Mouse (Mus musculus): ENCODE data around the gene Plcb1.
A peak's percentile ranks its signal among the peaks of the same experiment; 100 is the strongest.

The Plcb1 gene

GRCm38 (mm10) chr2:134785970-134786855 lies at the start of gene Plcb1:
TSS of gene Plcb1 (plus strand) at chr2:134786067.
- peak; percentile 91 for DNase-seq

GRCm38 (mm10) chr2:134755537-134755936 lies 30.3 kb upstream of the Plcb1 start:
- DNase-seq: no peak

- DNase-seq: no peak
These were observed 29.8 kb upstream of the Plcb1 start for GRCm38 (mm10) chr2:134756086-134756485.

DNA sequence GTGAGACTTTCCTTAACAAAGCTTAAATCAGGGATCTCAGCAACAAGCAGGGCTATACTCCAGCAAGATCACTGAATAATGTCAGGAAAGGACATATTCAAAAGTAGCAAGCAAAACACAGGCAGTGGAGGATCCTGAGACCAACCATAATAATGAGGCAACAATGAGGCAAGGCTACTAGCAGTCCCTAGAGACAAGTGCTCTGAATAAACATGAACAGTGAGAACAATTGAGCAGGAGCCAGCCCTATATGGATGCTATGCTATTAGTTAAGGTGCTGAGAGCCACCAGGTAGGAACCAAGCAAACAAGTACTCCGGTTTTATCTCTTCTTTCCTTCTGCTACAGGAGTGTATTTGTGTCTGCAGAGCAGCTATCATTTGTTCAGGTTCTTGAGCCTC lies 24.8 kb upstream of the Plcb1 start:
- no peak for DNase-seq

DNA sequence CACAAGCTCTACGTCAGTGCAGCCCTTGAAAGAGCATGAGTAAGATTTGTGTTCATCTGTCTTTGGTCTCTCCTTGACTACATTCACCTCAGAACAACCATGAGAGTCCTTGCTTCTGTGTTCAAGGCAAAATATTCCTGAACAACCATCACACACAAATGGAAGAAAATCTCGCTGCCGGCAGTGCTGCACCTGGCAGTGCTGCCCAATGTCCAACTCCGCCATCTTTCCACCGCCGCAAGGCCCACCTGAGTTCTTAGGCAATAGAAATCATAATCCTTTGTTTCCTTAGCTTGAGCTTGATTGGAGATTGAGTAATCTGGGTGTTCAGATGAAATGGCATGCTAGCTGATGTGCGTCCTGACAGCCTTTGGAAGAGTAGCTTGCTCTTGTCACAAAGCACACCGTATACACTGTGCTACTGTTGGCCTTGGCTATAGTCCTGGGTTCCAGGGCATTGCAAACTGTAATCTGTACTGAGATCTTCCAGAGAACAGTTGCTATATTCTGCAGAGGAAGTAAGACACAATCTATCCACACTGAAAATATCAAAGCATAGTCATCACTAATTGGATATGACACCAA lies 22.4 kb upstream of the Plcb1 start:
- DNase-seq: no peak

GRCm38 (mm10) chr2:134764506-134764905 lies 21.4 kb upstream of the Plcb1 start:
- no peak for DNase-seq

DNA sequence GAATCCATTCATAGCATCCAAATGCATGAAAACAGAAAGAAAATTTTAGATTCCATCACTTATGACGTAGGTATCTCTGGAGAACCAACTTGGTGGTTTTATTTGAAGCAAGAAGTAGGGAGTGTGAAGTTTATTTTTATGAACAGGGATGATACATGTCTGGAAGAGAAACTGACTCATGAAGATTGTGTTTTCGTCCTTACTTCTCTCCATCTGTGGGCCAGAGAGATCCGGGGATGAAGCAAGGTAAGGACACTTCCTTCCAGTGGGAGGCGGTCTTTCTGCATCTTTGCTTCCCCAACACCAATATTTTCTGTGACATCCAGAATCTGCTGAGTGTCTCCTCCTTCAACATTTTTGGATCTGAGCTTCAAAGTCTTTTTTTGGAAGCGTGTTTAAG lies 6.0 kb upstream of the Plcb1 start:
- no peak for DNase-seq

- no peak for DNase-seq
These were observed 5.6 kb upstream of the Plcb1 start for GRCm38 (mm10) chr2:134780316-134780715.

DNA sequence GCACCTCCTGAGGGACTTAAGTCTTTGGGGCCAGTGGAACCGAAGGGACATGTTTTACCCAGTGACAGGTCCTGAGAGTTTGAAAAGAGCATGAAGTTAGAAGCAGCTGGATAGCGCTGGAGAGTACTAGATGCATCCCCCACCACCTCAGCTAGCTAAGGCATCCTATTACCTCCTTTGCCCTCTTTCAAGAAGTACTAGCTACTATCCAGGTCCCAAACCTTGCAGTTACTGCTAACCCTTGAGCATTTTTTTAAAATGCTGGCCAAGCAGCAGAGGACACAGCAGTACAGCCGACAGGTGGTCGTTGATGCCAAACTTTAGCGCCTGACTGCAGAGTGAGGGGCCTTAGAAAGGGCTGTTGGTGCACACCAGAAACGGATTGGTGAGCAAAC lies 986 bp downstream of the Plcb1 start:
- no peak for DNase-seq

DNA sequence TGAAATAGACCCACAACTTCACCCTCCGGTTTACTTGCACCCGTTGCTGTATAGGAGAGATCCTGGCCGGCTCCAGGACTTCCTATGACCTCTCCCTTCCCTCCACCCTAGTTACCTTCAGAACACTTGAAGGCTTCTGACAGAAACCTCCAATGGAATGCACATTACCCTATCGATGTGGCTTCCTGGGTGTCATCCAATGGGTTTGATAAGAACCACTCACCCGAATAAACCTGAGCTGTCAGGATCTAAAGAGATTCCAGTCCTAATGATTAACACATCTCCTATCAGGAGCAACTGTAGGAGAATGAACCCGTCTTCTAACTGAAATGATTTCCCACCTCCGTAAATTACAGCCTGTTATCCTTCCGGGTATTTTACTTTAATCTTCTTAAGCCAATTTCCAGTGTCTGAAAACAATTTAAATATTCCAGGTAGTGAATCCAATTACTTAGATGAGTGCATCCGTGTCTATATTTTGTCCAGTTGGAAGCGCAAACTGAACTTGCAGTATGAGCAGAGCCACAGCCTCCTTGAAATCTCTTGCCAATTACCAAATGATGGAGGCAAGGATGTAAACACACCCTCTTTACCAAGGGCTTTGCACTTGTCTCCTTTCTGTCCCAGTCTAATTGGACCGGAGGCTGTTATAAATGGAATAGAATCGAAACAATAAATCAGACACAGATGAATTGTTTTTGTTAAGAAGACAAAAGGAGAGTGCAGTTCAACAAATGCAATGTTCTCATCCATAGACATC lies 1.6 kb downstream of the Plcb1 start:
- DNase-seq: no peak

DNA sequence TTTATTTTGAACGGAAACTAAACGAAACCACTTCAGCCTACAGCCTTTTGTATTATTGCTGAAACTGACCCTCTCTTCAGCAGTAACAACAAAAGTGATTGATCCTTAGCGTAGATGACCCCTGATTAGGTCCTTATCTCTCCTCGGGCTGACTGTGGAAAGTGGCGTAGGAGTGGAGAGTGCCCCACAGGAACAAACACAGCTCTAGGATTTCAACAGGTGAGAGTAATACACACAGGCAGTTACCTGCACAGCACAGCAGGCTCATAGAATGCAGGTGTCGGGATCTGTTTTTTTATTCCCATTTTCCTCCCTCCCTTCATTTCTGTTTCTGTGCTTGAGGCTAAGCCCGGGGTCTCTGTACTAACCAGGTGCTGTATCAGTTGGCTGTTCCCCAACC lies 7.1 kb downstream of the Plcb1 start:
- DNase-seq: no peak

DNA sequence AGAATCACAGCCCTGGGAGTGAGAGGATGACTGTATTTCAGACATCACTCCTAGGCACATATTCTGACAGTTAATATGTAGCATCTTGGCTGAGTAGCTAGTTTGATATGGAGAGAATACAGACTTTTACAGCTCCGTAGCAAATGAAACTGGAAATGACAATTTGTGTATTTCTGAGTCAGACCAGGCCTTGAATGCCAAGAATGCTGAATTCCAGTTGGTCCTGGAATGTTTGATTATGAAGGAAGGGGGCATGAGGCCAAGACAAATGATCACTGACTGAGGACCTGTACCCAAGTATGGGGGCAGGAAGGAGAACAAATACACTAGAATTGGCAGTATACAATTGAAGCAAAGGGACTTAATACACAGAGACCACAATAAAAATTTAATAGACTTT lies 14.4 kb downstream of the Plcb1 start:
- DNase-seq: peak; percentile 15

- DNase-seq: peak; percentile 65
These were observed 30.5 kb downstream of the Plcb1 start for GRCm38 (mm10) chr2:134816383-134816782.

DNA sequence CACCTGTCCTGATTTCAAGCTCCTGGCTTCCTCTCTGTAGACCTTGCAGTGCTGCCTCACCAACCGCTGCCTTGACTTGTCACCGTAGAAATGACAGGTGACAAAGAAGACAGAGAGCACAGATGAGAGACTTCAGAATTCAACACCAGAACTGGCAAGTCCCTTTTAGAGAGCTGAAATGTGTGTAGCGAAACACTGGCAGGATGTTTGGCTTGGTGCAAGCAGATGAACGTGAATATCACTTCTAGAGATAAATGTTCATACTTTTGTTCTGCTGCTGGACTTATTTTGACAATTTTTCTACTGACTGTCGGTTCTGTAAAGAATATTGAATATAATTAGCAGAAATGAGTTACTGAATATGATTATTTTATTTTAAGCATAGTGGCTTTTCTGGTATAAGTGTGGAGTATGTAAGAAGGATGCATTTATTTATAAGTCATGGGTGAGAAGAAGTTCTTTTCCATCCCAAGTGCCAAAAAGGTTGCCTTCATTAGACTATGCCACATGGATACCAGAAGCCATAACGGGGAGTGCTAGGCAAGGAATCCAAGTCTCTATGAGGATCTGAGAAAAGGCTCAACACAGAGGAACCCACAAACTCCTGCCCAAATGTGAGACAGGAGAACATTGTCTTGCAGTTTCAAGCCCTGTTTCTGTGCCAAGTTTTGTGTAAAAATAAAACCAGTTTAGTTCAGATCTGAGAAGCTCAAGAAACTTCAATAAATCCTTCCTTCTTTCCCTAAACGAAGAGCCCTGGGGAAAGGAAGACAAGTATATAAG lies 31.4 kb downstream of the Plcb1 start:
- DNase-seq: no peak

DNA sequence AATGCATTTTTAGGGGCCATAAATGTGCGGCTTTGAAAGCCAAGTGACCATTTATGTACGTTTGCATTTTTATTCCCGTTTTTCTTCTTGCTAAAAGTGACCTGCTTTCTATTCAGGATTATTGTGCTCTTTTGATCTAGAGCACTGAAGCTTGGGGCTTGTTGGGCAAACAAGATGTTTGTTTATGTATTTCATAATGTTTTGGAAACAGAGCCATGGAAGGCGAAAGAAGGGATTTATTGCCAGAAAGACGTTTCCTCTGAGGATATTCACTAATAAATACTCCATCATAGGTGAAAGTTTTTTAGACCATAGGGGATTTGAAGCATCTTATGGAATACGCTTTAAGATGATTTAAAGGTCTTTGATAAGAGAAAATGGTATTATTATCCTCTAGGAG lies 35.3 kb downstream of the Plcb1 start:
- DNase-seq: no peak

GRCm38 (mm10) chr2:134825645-134826044 lies 39.8 kb downstream of the Plcb1 start:
- no peak for DNase-seq

DNA sequence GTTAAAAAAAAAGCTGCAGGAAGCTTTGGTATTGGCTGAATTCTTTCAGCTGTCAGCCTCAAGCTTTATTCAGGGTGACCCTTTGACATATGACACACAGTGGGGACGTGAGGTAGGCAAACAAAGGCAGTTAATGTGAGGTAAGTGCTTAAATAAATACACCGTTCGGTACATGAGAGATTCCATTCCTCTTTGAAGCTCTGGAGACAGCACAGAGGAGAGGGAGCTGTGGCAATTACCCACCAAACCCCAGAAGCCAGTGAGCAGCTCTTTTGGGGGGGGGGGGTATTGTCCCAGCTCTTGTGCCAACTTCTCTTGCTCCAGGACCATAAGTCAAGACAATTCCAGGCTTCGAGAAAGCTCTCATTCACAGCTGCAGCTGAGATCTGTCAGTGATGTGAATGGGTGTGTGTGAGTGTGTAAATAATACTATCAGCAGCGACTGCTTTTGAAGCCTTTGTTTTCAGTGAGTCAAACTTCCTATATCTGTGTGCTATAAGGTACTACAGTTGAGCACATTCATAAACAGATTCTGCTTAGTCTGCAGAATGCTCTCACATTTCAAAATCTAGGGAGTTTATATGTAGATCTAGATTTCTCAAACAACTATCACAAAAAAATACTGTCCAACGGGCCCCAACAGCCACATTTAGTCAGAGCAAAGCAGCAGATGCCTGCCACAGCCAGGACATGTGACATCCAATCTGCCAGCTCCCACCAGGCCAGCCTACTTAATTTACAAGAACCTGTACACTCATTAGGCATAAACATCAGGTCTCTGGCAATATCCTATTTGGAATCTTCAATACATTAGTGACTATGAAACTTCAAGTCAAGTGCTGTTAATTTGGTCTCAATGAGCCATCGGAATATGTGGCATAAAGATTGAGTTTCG lies 40.5 kb downstream of the Plcb1 start:
- DNase-seq: no peak

GRCm38 (mm10) chr2:134827778-134828487 lies 42.1 kb downstream of the Plcb1 start:
- no peak for DNase-seq

- DNase-seq: no peak
These were observed 46.0 kb downstream of the Plcb1 start for GRCm38 (mm10) chr2:134831861-134832260.

GRCm38 (mm10) chr2:134836097-134836496 lies 50.2 kb downstream of the Plcb1 start:
- DNase-seq: peak; percentile 17

DNA sequence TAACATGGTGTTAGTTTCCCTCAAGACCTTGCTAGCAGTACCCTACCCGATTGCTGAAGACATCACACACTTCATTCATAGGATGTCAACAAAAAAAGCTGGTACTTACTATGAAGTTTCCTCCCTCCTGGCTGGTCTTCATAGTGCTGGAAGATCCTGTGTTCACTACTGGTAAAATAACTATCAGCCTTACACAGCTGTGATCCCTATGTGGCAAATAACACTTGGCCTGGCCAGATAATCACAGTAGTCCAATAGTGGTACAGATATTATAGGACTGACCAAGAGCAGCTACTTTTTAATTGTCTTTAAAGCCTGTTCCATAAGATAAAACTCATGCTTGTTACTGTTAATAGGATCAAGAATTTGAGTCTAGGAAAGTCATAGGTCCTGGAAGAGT lies 52.3 kb downstream of the Plcb1 start:
- DNase-seq: no peak

Measured in lung, postnatal 10 days (tissue).